Mouse (Mus musculus) lung, adult 2 months (tissue): Measurements from ENCODE around the gene Patj. TPM values are rescaled to one million over a fixed set of nuclear protein-coding genes. Genes with fewer than 3 reads are reported as not detected.

Experiments
- DNase-seq: peaks from one replicate; pipeline ENCODE4 v3.0.0; 2022
- H3K4me1 ChIP-seq: fragments of 200-500 bp; 2 replicates; pipeline ENCODE4 v1.6.1; 2011; ENCODE audit warnings: low read length; ENCODE audit not compliant: control insufficient read depth, insufficient read depth
- H3K4me3 ChIP-seq: fragments of 200-500 bp; replicated peaks from 2 replicates; pipeline ENCODE3; 2011; ENCODE audit warnings: low read depth, mild to moderate bottlenecking, control low read depth, low read length; ENCODE audit errors: extremely low read depth
- CTCF ChIP-seq: fragments of 200-500 bp; IDR thresholded peaks from 2 replicates; pipeline ENCODE4 v1.5.1; 2011; ENCODE audit warnings: mild to moderate bottlenecking, low read length, control low read depth; ENCODE audit not compliant: insufficient read depth
- POLR2A ChIP-seq: fragments of 200-500 bp; IDR thresholded peaks from 2 replicates; pipeline ENCODE4 v1.6.1; 2011; ENCODE audit warnings: low read depth, mild to moderate bottlenecking, control low read depth, low read length, borderline replicate concordance; ENCODE audit errors: extremely low read depth
- WGBS: fragments of 180-500 bp; shearing (Covaris S2); methylation state at CpG from one replicate; pipeline ENCODE4 v1.1.7; 2018; 5-methylcytosine and 5-hydroxymethylcytosine counted together
- polyA plus RNA-seq: library from polyadenylated mRNA; depleted of rRNA; stranded (reverse); fragments of >200 nt; gene quantifications from 2 replicates; pipeline ENCODE4 v1.2.3, GENCODE M21; 2012

The Patj gene
- polyA plus RNA-seq, 1 experiment, result 17.4 TPM

GRCm38 (mm10) chr4:98444437-98445139 is 49.0 kb downstream of the Patj start:
- no peak for DNase-seq
- TF ChIP-seq CTCF (peak; percentile 29; the same call in 1 of the 2 replicates), POLR2A (no peak)
- Histone ChIP-seq H3K4me3 (no peak overlapping the region), H3K4me1 (no peaks in the 10 kb centered on the region)
- WGBS, result 89% methylated on average over 10 of the region's 10 CpGs

- no peaks in the 10 kb centered on the region for H3K4me1 ChIP-seq
- 71% methylated on average over 4 of the region's 4 CpGs for WGBS
- TF ChIP-seq CTCF, result no peak
- no peak for TF ChIP-seq POLR2A
- H3K4me3 ChIP-seq, result no peak overlapping the region
- no peak for DNase-seq
Observed at GRCm38 (mm10) chr4:98449564-98450263, 54.1 kb downstream of the Patj start.

GRCm38 (mm10) chr4:98450308-98450707 is 54.7 kb downstream of the Patj start:
- TF ChIP-seq POLR2A (no peak), CTCF (no peak)
- WGBS, result 70% methylated on average over 11 of the region's 11 CpGs

GRCm38 (mm10) chr4:98450829-98451228 is 55.2 kb downstream of the Patj start:
- WGBS, result 69% methylated on average over 5 of the region's 5 CpGs
- no peak for TF ChIP-seq POLR2A
- no peak for TF ChIP-seq CTCF
- DNase-seq, result no peak
- no peak overlapping the region for H3K4me3 ChIP-seq
- no peaks in the 10 kb centered on the region for H3K4me1 ChIP-seq

More at GRCm38 (mm10) chr4:98450308-98450707, 54.7 kb downstream of the Patj start:
- no peaks in the 10 kb centered on the region for H3K4me1 ChIP-seq
- DNase-seq, result no peak
- no peak overlapping the region for H3K4me3 ChIP-seq

GRCm38 (mm10) chr4:98451259-98451658 is 55.7 kb downstream of the Patj start:
- DNase-seq, result no peak
- no peaks in the 10 kb centered on the region for H3K4me1 ChIP-seq
- H3K4me3 ChIP-seq, result no peak overlapping the region
- TF ChIP-seq POLR2A (no peak), CTCF (no peak)
- 65% methylated on average over 3 of the region's 3 CpGs for WGBS

GRCm38 (mm10) chr4:98452725-98453124 is 57.1 kb downstream of the Patj start:
- no peak for DNase-seq
- TF ChIP-seq POLR2A (no peak), CTCF (no peak)
- no peaks in the 10 kb centered on the region for H3K4me1 ChIP-seq
- 95% methylated on average over 2 of the region's 2 CpGs for WGBS
- H3K4me3 ChIP-seq, result no peak overlapping the region

GRCm38 (mm10) chr4:98453231-98453630 is 57.6 kb downstream of the Patj start:
- Histone ChIP-seq H3K4me3 (no peak overlapping the region), H3K4me1 (no peaks in the 10 kb centered on the region)
- WGBS, result 77% methylated on average over 5 of the region's 5 CpGs
- no peak for TF ChIP-seq CTCF
- TF ChIP-seq POLR2A, result no peak
- no peak for DNase-seq

GRCm38 (mm10) chr4:98455352-98455751 is 59.8 kb downstream of the Patj start:
- 81% methylated on average over 2 of the region's 2 CpGs for WGBS
- no peak for DNase-seq
- H3K4me1 ChIP-seq, result no peaks in the 10 kb centered on the region
- TF ChIP-seq POLR2A (no peak), CTCF (no peak)
- H3K4me3 ChIP-seq, result no peak overlapping the region

GRCm38 (mm10) chr4:98455910-98456309 is 60.3 kb downstream of the Patj start:
- WGBS, result 85% methylated on average over 8 of the region's 8 CpGs
- H3K4me1 ChIP-seq, result no peaks in the 10 kb centered on the region
- H3K4me3 ChIP-seq, result no peak overlapping the region
- TF ChIP-seq CTCF (no peak), POLR2A (no peak)
- DNase-seq, result no peak

- WGBS, result 89% methylated on average over 2 of the region's 2 CpGs
- H3K4me1 ChIP-seq, result no peaks in the 10 kb centered on the region
- no peak for DNase-seq
- no peak overlapping the region for H3K4me3 ChIP-seq
- no peak for TF ChIP-seq POLR2A
- TF ChIP-seq CTCF, result no peak
Observed at GRCm38 (mm10) chr4:98461804-98462341, 66.3 kb downstream of the Patj start.
